Mouse (Mus musculus) lung, adult 10 weeks (tissue): ENCODE results near the gene Lefty2. TPM values are rescaled to one million over a fixed set of nuclear protein-coding genes. Genes with fewer than 3 reads are reported as not detected.

Experiments
- polyA plus RNA-seq: library from polyadenylated mRNA; stranded (reverse); fragments of 350-450 nt; fragmentation: Illumina TruSeq; extraction: RNeasy Lipid Tissue Mini Kit (QIAGEN cat#74804); gene quantifications from one replicate; pipeline ENCODE4 v1.2.3, GENCODE M21; 2014; ENCODE audit warnings: low read depth, low replicate concordance; ENCODE audit not compliant: insufficient read depth

The Lefty2 gene
- not detected for polyA plus RNA-seq

DNA sequence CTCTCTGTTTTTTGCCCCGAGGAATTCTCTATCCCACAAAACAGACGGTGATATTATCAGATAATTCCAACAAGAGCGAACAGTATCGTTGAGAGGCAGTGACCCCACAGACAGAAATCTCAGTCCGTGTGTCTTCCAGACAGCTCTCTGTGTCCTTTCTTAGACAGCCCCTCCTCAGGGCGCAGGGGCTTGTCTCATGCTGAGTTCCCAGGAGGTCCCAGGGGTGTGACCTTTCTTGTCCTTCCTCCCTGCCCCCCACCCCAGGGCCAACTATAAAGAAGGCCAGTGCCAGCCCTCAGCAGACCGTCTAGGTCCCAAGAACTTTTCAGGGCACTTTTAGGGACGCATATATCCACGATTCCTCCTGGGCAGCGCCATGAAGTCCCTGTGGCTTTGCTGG lies at the start of gene Lefty2:
Gene Lefty2, plus strand, starts transcription at position 301 of the 400 bp plus-strand sequence.

DNA sequence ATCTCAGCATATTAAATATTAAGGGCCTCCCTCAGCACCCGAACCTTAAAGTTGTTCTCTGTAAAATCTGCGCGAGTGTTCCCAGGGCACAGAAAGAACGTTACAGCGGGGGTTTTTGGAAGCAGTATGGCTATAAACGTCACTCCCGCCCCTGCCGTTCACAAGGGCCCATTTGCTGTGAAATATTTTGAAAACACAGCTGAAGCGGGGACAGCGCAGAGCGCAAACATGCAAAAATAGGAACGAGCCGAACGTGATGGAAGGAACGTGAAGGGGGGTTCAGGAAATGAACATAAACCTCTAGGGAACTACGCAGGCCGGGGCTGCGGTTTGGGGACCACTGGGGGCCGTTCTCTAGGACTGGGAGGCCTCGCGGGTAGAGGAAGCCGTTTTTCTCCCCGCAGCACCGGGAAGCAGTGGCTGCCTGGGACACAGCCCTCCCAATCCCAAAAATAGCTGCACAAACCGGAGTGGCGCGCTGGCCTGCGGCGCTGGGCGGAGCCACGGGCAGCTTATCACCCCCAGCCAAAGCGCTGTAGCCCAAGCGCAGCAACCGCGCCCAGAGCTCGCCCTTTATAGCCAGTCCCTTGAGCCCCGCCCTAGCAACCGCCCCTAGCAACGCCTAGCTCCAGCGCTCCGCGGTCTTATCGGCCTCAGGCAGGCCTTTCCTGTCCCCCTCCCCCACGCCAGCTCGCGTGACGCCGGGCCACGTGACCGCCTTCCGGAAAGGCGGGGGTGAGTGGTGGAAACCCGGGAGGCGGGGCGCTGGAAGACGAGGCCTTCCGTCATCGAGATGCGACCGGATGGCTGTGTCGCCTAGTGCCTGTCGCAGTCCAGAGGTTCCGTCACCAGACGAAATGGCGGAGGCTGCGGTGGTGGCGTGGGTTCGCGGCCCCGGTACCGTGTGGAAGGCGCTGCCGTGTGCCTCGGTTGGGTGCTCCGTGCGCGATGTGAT lies 42.3 kb upstream of the Lefty2 start, which contains the start of gene Sde2:
Gene Sde2, plus strand, starts transcription at position 812 of the 955 bp plus-strand sequence.

DNA sequence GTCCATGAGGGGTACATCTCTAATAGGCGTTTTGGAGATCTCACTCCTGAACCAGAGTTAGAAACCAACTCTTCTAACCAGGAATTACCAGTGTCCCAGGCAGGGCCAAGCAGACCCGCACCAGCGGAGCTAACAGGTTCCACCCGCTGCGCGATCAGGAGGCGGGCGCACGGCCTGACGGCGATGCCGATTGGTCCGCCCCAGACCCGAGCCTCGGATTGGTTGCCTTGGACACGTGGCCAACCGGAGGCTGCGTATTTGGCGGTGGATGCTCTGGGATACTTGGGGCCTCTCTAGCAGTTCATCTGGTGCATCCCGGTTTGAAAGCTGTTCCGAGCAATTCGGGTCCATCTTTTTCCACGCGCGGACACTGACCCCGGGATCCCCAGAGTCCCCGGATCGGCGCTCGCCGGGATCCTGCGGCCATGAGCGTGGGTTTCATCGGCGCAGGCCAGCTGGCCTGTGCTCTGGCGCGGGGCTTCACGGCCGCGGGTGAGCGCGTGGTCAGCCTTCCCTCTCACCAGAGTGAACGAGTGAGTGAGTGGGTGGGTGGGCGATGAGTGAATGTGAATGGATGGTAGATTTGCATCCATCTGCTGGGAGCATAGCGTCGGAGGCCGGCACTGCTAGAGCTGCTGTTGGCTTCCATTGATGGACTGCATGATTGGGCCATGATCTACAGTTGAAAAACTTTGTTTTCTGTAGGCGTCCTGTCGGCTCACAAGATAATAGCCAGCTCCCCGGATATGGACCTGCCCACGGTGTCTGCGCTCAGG lies 11.3 kb downstream of the Lefty2 start, which contains the start of gene Pycr2:
Gene Pycr2, plus strand, starts transcription at position 255 of the 776 bp plus-strand sequence.

GRCm38 (mm10) chr1:180934467-180935419 lies 41.8 kb downstream of the Lefty2 start, which contains the start of gene Lefty1:
Lefty1 (plus strand) TSS chr1:180935022.

GRCm38 (mm10) chr1:180942166-180943031 lies 49.5 kb downstream of the Lefty2 start, which contains the start of gene Tmem63a:
Tmem63a (plus strand) TSS chr1:180942344.

Other genes with a start within 250 kb of the Lefty2 start
- not detected for gene Mixl1, start 196.1 kb upstream of the Lefty2 start, polyA plus RNA-seq
- 15.9 TPM for gene Acbd3, start 167.1 kb upstream of the Lefty2 start, polyA plus RNA-seq
- gene H3f3a, start 79.2 kb upstream of the Lefty2 start, polyA plus RNA-seq: 964 TPM
- 8.4 TPM for gene Sde2, start 42.0 kb upstream of the Lefty2 start, polyA plus RNA-seq
- 38.1 TPM for gene Pycr2, start 11.2 kb downstream of the Lefty2 start, polyA plus RNA-seq
- gene Lefty1, start 41.9 kb downstream of the Lefty2 start, polyA plus RNA-seq: 4.6 TPM
- 24.2 TPM for gene Tmem63a, start 49.2 kb downstream of the Lefty2 start, polyA plus RNA-seq
- gene Ephx1, start 127.8 kb downstream of the Lefty2 start, polyA plus RNA-seq: 142 TPM
- not detected for gene 9130409I23Rik, start 158.1 kb downstream of the Lefty2 start, polyA plus RNA-seq